Mouse (Mus musculus): ENCODE measurements at regions not wholly inside any gene's neighbourhood (a gene's known extent, or its start where the extent isn't known, plus 50 kb on each side); places are given as distances from the start of the nearest gene placed in this dataset.

Small RNA genes lying in the stretch of these regions (microRNA-seq; reads per million reads assigned to microRNA genes)
- gene Mir710: 0 reads per million in 2 experiments

Data from gastrocnemius, postnatal 14 days (tissue).